In the genomic region with DNA sequence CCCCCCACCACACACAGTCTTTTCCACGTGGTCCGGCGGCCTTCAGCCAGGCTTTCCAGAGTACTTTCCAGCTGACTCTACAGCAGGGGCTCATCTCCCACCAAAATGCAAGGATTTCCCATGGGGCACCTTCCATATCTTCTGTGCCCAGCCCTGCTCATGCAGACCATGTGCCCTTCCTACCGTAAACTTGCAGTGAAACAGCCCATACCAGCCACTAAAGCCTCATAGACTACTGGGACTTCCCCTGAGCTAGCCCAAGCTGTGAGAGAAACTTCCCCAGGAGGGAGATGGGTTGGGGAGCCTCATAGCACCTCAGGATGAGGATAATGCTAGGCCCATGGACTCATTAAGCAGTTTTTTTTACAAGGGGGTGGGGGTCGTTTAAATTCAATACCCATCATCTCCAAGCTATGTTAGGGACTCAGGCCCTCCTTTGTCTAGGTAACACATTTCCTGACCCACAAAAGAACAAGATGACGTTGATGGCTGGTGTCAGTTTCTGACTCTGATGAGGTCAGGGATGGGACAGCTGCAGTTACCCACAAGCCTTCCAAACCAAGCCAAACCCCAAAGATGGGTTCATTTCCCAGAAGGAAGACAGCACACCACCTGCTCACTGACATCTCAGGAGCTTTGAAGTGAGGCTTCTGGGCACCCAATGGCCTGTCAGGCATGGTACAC, we compare ENCODE assay signal across 11 mouse cellular contexts. TPM values are rescaled to one million over a fixed set of nuclear protein-coding genes. Genes with fewer than 3 reads are reported as not detected.
DNase-seq lines count a peak whose midpoint lies in the region; ATAC-seq and TF ChIP-seq lines count a peak whose summit lies in the region.
"Had no signal": no experiment of that assay in that cellular context is flagged by ENCODE, and none has a peak within 500 bp of the region (broad histone marks: within the 10 kb centered on the region; RNA-seq: fewer than 3 reads in every experiment).

No protein-coding gene starts in this region.

- TF ChIP-seq POLR2A in small intestine, adult 2 months (IDR thresholded peaks at IDR 0.05; ENCODE audit: low read depth, low read length): no peak

- intact Hi-C loops in heart, postnatal 10 days (cut with DNase I): loop anchor here (5.0 kb wide), 1 partner anchor 129 kb away; the partner anchor contains the start of gene Tspan18

- no peak for DNase-seq in heart, postnatal 10 days
- DNase-seq in lung, postnatal 14 days: no peak
- DNase-seq in cerebellum, adult 11-12 months: no peak
- DNase-seq in layer of hippocampus, postnatal 10 days (ENCODE audit: low spot score in 2 of 2): no peak
- DNase-seq: adrenal gland, adult 8-10 months; cerebellum, postnatal 36 days; gastrocnemius, postnatal 14 days had no signal

- H3K4me3 ChIP-seq in heart, embryonic 11.5 days (ENCODE audit: low read depth, low read length): peak overlapping the region; percentile 51; the same call in 1 of the 2 replicates
- no peak overlapping the region; the same call in 1 of the 2 replicates for H3K4me3 ChIP-seq in lung, embryonic 16.5 days (ENCODE audit: low read length)
- peak overlapping the region; percentile 83 for H3K4me3 ChIP-seq in small intestine, adult 2 months (ENCODE audit: low read depth, low read length)

- H3K9me3 ChIP-seq in heart, embryonic 11.5 days (replicated peaks; ENCODE audit: control insufficient read depth, low read length): no peaks in the 10 kb centered on the region
- no peaks in the 10 kb centered on the region for H3K9me3 ChIP-seq in lung, embryonic 16.5 days (ENCODE audit: control insufficient read depth, low read length)

- no peak overlapping the region for H3K9ac ChIP-seq in heart, embryonic 11.5 days (ENCODE audit: low read depth, low read length)
- H3K9ac ChIP-seq in lung, embryonic 16.5 days (ENCODE audit: low read length): no peak overlapping the region

- no peak for TF ChIP-seq CTCF in small intestine, adult 2 months (IDR thresholded peaks at IDR 0.05; ENCODE audit: extremely low read depth, insufficient read length, insufficient replicate concordance, low read depth, low read length)

- 0 out of 2 replicates have a peak, but pooled peaks cover 3% of the 10 kb centered on the region for H3K4me1 ChIP-seq in heart, embryonic 11.5 days (ENCODE audit: control insufficient read depth, insufficient read depth, low read length)
- H3K4me1 ChIP-seq in lung, embryonic 16.5 days (replicated peaks; ENCODE audit: control insufficient read depth, insufficient read depth, low read length): peaks cover 51% of the 10 kb centered on the region
- H3K4me1 ChIP-seq in small intestine, adult 2 months (ENCODE audit: control insufficient read depth, insufficient read depth, insufficient read length, low read length): peaks cover 55% of the 10 kb centered on the region

- peak overlapping the region; percentile 88 for H3K4me2 ChIP-seq in heart, embryonic 11.5 days
- peak overlapping the region; percentile 92; the same call in 1 of the 2 replicates for H3K4me2 ChIP-seq in lung, embryonic 16.5 days (ENCODE audit: low read depth, low read length)

- peaks cover 7% of the 10 kb centered on the region; the same call in 1 of the 2 replicates for H3K27me3 ChIP-seq in heart, embryonic 11.5 days (ENCODE audit: control insufficient read depth, insufficient read depth, low read length)
- no peaks in the 10 kb centered on the region for H3K27me3 ChIP-seq in lung, embryonic 16.5 days (ENCODE audit: control insufficient read depth, insufficient read depth, low read depth, low read length)
- H3K27me3 ChIP-seq in small intestine, adult 2 months (ENCODE audit: control insufficient read depth, insufficient read depth, low read length): no peaks in the 10 kb centered on the region

- 78% methylated on average over 6 of the region's 6 CpGs for WGBS in heart, embryonic 11.5 days (ENCODE audit: insufficient replicate concordance)
- 82% methylated on average over 6 of the region's 6 CpGs for WGBS in lung, embryonic 16.5 days
- 65% methylated on average over 6 of the region's 6 CpGs for WGBS in small intestine, adult 2 months

- no peak for ATAC-seq in heart, embryonic 11.5 days (replicated peaks; ENCODE audit: insufficient number of reproducible peaks, low FRiP score, low TSS enrichment)
- no peak for ATAC-seq in lung, embryonic 16.5 days (ENCODE audit: low read depth)
- ATAC-seq in inflammation-experienced regulatory T-cells, adult 6 months: peak; percentile 2

- H3K36me3 ChIP-seq in heart, embryonic 11.5 days (ENCODE audit: control insufficient read depth, insufficient read depth, low read length): no peaks in the 10 kb centered on the region
- H3K36me3 ChIP-seq in lung, embryonic 16.5 days (ENCODE audit: control insufficient read depth, insufficient read depth, low read length): no peaks in the 10 kb centered on the region
- H3K36me3 ChIP-seq in small intestine, adult 2 months (ENCODE audit: control insufficient read depth, insufficient read depth, low read length): no peaks in the 10 kb centered on the region

- no peak overlapping the region for H3K27ac ChIP-seq in heart, embryonic 11.5 days (ENCODE audit: low read depth, low read length)
- no peak overlapping the region for H3K27ac ChIP-seq in lung, embryonic 16.5 days (ENCODE audit: low read length)
- peak overlapping the region; percentile 96; the same call in 1 of the 2 replicates for H3K27ac ChIP-seq in small intestine, adult 2 months (ENCODE audit: insufficient read depth, low read depth, low read length)

RNA-seq across cellular contexts. Expression of gene Cd82, which starts 2.0 kb away (rescaled TPM):
- 10.6 and 14.3 TPM in 2 replicates for polyA plus RNA-seq in heart, embryonic 11.5 days (2014; fragmentation: Nextera tagmentation; extraction: Ambion mirVana)
- 10 to 100 TPM; 13.9 to 17.2 TPM for total RNA-seq in heart, postnatal 10 days (2021)
- 63.6 and 81.5 TPM in 2 replicates for polyA plus RNA-seq in lung, embryonic 16.5 days (2015; fragmentation: Nextera tagmentation; extraction: Ambion mirVana)
- 100 to 1,000 TPM; 528 to 940 (median 825) TPM for polyA plus RNA-seq in inflammation-experienced regulatory T-cells, adult 6 months (2017; shearing (Covaris generic))
- polyA plus RNA-seq in small intestine, adult 2 months (2012; rRNA removed): 123 and 433 TPM in 2 replicates
- 10 to 100 TPM; 11.4 to 12.4 TPM for total RNA-seq in layer of hippocampus, postnatal 10 days (2021)
